Mouse (Mus musculus): Measurements from ENCODE around the gene Cx3cr1.

Cx3cr1 gene

DNA sequence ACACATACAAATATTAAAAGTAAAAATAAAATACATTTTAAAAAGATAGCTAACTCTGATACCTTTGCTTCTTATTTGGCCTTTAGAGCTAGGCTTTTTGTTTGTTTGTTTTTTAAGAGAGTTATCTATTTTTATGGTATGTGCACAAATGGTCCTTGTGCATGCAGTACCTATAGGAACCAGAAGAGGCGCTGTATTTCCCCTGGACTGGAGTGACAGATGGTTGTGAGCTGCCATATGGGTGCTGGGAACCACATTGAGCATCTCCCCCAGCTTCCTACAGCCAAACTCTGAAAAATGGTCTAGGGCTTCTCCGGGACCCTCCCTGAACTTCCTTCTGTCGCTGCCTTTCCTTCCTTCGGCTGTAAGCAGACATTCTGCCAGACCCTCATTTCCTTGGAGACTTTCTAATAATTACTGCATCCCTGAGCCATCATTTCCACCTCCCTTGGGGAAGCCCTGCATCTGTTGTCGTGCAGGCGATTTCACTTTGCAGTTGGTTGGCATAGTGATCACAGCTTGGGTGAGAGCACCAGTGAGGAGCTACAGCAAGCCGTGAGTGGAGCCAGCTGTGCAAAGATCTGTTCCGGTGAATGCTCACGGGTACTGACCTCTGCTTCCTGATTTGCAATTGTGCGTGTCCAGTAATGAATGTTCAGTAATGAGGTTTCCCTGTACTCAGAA lies 217.2 kb downstream of the Cx3cr1 start:
- no peak for DNase-seq
